Mouse (Mus musculus) lung, postnatal 0 days (tissue): Measurements from ENCODE around the gene Cyp2w1.

Experiments used
- CTCF ChIP-seq: IDR thresholded peaks from 2 replicates; pipeline ENCODE4 v1.5.1; 2016; ENCODE audit warnings: antibody characterized with exemption, mild to moderate bottlenecking
- EP300 ChIP-seq: IDR thresholded peaks from 2 replicates; pipeline ENCODE4 v1.6.1; 2016; ENCODE audit warnings: antibody characterized with exemption, mild to moderate bottlenecking, control low read depth

DNA sequence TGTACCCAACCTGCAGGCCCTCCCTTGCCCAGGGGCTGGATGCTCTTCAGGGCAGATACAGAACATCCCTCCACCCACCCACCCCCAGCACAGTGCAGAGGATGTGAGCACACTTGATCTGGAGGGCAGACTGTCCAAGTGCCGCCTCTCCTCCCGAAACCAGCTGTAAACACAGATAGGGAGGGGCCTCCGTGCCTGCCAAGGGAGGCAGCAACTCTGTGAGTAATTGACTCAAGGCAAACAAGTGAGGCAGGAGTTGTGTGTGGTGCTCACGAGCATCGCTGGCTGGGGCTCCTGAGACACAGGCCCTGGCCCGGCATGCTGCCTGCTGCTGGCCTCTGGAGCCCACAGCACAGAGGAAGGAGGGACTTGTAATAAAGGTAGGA lies 37.3 kb downstream of the Cyp2w1 start:
- peak; percentile 31 for TF ChIP-seq CTCF
- TF ChIP-seq EP300 = peak; percentile 94
